Mouse (Mus musculus) cortical plate, adult 2 months (tissue): ENCODE measurements around the gene Idnk.

Source experiments
- CTCF ChIP-seq: fragments of 200-500 bp; IDR thresholded peaks from 2 replicates; pipeline ENCODE4 v1.5.1; 2011; ENCODE audit warnings: mild to moderate bottlenecking, control low read depth, low read length; ENCODE audit not compliant: insufficient read depth; ENCODE audit errors: extremely low read depth
- POLR2A ChIP-seq: fragments of 200-500 bp; IDR thresholded peaks from 2 replicates; pipeline ENCODE4 v1.6.1; 2011; ENCODE audit warnings: mild to moderate bottlenecking, low read length, control low read depth; ENCODE audit not compliant: insufficient read depth; ENCODE audit errors: extremely low read depth

GRCm38 (mm10) chr13:58204202-58204601 lies 46.8 kb downstream of the Idnk start:
- TF ChIP-seq CTCF = no peak
- no peak for TF ChIP-seq POLR2A
